Mouse (Mus musculus) megakaryocyte-erythroid progenitor cell, adult 5-6 weeks (primary cell): ENCODE measurements around the gene Id3. TPM values are rescaled to one million over a fixed set of nuclear protein-coding genes. Genes with fewer than 3 reads are reported as not detected.

Source experiments
- ATAC-seq: replicated peaks from 2 replicates; pipeline ENCODE4 v1.8.0; 2016; ENCODE audit warnings: mild to moderate bottlenecking, inconsistent platforms; ENCODE audit not compliant: severe bottlenecking, poor library complexity, low FRiP score, low TSS enrichment
- total RNA-seq, 2 experiments: library from RNA; stranded (forward) in 1 of 2; stranded (reverse) in 1 of 2; fragments of 200-1000, 215-1000 nt in 1 of 2; fragments of >200 nt in 1 of 2; fragmentation: Nextera tagmentation in 1 of 2; gene quantifications; 2 replicates each; pipeline ENCODE4 v1.2.3; 2014 to 2017

Gene Id3
- total RNA-seq, 2 experiments from 2014 or later, result 1.5 to 3.1 TPM

DNA sequence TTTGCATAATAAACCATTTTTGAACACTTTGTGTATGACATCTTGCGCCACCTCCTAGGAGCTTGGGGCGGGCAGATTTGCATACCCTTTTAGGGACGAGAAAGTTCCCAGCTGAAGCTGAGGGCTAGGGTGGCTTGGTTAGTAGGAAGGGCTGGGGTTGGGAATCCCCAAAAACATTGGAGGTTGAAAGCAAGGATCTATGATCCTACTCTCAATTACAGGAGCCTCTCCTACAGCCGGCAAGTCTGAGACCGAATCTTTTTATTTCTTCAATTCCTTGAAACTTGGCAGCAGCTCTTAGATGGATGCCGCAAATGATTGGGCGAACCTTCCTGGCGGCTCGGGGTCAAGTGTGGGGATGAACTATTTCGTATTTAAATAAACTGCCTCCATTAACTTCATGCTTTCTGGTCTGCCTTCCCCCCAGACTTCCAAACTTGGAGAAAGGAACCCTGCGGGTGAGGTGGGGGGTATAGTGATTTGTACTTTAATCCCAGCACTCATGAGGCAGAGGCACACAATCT lies 2.1 kb downstream of the Id3 start:
- no peak for ATAC-seq

DNA sequence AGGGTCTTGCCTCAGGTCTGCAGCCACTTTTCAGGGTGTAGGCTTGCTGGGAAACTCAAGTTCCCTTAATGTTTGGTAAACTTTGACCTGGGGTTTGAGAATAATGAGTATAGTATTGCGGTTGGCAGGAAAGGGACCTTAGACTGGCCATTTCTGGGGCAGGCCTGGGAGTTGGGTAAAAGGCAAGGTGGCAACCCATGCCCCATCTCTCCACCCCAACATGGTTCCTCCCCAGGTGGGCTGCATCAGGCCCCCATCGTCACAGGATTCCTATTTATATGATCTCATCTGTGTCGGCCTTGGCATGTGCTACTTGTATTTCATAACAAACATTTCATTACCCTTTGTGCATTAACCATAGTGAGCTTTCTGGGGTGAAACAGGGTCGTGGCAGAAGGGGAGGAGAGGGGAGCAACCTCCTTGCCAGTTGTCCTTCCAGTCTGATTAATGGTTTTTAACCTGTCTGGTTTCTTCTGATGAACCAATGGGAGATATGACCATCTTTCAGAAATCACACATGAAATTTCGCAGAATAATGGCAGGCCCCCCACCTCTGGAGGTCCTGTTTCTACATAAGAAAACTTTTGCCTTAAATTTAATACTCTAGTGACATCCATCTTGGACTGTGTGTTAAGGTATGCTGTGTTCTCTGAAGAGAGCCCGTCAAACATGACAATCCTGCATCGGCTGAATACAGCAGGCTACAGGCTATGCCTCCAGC lies 2.9 kb downstream of the Id3 start:
- ATAC-seq, result no peak

DNA sequence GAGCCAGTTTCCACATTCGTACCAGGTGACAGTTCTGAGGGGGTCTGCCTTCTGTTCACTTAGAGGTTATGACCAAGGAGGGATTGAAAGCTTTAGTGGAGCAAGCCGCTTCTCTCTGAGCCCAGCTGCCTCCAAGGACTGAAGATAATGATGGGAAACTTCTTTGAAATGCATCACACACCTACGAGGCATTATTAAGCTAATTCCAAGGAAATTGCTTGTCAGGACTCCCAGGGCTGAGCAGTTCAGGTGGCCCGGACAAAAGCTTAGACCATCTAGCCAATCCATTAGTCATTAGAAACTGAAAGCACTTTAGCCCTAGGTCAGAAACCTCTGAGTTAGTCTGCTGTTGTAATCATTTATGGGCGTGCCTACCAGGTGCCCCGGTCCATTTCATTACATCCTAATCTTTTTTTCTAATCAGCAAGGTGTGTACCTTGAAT lies 3.4 kb downstream of the Id3 start:
- no peak for ATAC-seq

DNA sequence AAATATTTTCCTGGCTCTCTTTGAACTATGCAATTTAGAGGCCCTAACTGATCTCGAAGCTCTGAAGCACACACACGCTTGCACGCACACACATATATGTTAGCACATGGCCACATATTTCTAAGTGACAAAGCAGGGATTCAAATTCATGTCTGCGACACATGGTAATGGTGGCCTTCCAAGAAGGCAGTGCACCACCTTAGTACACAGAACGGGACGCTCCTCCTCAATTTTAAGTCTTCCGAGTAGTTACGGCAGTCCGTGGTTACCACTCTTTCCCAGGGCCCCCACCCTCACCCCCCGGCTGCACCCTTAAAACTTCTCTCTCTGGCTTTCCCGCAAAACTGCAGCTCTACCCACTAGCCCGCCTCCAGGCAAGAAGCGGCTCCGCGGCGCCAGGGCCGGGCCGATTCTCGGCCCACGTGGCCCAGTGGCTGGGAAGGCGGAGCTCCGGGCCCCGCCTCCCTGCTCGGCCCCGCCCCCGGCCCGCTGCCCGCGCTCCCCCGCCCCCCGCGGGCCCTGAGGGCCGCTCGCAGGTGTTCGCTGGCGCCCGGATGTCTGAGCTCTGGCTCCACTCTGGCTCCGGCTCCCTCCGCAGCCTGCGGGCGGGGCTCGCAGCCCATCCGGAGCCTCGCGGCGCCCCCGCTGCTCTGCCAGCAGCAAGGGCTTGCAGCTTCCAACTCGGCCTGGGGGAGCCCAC lies 4.3 kb downstream of the Id3 start:
- ATAC-seq, result peak; percentile 38

DNA sequence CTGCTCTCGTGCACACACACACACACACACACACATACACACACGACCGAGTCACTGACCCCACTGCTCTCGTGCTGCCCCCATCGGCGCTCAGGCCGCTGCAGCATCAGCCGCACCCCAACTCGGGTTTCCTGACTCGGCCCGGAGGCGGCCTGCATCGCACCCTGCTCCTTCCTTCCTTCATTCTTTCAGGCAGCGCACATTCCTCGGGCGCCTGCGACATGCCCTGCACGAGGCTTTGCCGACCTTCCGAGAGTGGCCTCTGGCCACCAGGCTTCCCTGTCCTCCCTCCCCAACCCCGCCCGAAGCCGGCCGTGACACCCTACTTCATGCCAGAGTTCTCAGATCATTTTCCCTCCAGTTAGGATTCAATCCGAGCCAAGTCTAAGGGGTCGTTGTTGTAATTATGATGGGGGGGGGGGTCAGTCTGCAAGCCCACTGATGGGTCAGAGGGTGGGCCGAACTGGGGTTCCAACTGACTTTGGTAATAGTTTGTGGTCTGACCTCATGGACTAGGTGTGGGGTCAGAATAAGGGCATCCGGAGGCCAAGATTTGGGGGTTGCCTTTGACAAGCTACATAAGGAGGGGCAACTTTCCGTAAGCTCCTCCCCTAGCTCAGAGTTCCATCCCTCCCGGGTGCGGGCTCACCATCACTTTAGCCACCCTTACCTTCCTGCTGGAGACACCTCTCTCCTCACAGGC lies 5.2 kb downstream of the Id3 start:
- no peak for ATAC-seq

DNA sequence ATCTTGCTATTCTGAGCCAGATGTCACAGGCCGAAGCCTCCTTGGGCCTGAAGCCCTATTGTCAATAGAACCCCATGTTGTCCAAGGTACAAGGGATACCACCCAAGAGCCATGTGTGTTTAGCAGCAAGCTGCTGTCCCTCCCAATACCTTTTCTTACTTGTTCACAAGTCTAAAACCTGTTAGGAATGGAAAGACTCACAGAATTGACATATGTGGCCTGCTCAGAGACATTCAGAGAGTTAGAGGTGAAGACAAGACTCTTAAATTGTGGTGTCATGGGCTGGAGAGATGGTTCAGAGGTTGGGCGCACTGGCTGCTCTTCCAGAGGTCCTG lies 5.7 kb downstream of the Id3 start:
- no peak for ATAC-seq

DNA sequence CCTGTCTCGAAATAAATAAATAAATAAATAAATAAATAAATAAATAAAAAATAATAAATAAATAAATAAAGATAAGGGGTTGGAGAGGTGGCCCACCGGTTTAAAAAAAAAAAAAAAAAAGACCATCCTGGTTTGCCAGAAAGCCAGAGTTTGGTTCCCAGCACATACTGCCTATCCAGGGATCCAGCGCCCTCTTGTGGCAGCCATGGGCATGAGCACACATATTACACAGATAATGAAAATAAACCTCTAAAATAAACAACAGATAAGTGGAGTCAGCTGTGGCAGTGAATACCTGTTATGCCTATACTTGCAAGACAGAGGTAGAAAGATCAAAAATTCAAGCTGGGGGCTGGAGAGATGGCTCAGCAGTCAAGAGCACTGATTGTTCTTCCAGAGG lies 6.4 kb downstream of the Id3 start:
- no peak for ATAC-seq

DNA sequence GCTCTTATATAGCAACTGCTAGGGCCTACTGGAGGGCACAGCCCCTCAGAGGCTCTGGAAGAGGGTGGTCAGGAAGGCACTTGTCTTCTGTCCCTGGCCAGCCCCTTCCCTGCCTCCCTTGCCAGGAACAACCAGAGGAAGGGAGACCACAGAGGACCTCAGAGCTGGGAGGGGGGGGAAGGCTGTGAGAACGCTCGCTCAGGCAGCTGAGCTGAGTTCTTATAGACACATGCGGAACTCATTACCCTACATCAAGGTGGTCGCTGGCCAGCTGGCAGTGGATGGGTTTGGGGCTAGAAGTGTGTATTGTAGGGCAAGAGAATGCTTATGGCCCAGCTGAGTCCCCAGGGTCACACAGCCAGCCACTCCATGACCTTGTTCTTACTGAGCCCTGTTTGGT lies 7.3 kb downstream of the Id3 start:
- no peak for ATAC-seq

DNA sequence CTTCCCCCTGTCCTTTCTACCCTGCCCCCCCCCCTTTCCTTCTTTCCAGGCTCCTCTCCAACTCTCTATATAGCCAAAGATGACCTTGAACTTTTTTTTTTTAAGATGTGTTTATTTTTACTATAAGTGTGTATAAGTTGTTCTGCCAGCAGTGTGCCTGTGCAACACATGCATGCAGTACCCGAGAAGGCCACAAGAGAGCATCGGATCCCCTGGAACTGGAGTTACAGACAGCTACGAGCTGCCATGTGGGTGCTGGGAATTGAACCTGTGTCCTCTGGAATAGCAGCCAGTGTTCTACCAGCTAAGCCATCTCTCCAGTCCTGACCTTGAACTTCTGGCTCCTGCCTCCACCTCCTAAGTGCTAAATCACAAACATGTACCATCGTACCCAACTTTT lies 9.5 kb downstream of the Id3 start:
- no peak for ATAC-seq

DNA sequence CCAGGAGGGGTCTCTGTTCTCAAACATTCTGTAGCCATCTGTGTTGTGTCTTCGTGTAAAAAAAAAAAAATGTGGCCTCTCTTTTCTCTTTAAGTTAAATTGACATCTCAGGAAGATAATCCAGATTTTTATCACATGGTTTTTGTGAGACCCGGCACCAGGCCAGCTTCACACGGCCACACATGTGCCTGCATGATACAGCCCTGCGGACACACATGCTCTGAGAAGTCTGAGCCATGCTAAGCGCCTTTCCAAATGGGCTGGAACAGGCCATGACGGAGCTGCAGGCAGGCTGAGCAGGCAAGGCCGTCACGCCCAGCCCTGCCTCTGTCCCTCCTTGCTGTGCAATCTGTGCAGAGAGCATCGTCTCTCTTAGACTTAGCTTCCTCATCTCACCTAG lies 11.2 kb downstream of the Id3 start:
- ATAC-seq, result no peak

DNA sequence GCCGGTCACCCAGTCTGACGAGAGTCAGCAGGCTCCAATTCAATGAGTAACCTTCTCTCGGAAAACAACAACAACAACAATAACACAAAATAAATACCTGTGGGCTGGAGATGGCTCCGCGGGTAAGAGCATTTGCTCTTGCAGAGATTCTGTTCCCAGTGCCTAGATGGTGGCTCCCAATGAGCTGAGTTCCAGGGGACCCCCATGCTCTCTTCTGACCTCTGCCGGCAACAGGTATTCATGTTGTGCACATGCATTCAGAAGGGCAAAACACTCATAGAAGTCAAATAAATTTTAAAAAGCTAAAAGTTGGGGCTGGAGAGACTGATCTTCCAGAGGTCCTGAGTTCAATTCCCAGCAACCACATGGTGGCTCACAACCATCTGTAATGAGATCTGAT lies 15.2 kb downstream of the Id3 start:
- ATAC-seq, result no peak

DNA sequence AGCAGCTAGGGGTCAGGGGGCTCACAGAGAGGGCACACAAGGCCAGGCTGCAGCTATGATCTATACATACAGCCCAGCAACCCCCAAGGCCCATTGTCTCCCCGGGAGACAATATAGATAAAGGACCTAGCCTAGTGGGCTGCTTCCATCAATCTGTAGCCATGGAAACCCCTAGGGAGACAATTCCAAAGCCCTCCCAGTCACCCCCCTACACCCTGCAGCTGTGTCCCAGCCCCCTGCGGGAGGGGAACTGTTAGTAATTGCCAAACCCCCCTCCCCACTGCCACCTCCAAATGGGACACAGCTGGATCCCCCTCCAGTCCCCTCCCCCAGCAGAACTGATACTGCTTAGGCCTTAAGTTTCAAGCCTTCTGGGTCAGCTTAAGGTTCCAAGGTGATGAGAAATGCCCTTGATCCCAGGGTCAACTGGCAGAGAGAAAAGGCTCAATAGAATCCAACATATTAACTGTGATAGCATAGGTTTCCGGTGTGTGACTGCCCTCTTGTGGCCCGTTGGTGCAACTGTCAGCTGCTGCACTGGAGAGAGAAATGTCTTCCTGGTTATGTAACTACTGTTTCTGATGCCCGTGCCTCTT lies 16.6 kb downstream of the Id3 start:
- ATAC-seq, result peak; percentile 85

DNA sequence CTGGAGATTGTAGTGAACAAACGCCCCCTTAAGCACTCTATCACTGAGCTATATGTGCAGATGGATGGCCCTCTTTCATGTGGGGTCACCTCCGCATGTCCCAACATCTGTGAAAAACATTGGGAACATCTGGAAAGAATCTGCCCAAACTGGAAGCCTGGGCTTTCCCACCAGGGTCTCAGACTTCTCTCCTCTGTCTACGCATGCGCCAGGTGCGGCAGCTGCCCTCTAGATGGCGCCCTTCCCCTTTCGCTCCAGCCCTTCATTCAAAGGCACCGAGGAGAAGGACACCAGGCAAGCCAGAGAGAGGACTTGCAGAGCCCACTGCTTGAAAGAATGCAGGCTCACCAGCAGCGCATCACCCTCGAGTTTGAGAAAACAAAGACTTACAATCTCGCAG lies 20.2 kb downstream of the Id3 start:
- peak; percentile 76 for ATAC-seq

DNA sequence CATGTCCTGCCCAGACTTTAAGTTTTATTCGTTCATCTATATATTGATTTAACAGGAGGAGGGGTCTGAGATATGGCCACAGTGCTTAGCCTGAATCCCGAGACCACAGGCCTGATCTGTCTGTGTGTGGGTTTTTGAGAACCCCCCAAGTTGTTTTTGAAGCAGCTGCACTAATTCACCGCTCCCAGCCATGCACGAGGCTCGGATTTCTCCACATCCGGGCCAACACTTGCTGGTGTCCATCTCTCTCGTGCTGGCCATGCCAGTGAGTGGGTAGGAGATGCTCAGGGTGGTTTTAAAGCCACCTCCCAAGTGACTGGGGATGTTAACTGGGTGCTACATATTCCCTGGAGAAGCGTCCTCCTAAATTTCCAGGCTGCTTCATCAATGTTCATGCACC lies 21.7 kb downstream of the Id3 start:
- no peak for ATAC-seq

DNA sequence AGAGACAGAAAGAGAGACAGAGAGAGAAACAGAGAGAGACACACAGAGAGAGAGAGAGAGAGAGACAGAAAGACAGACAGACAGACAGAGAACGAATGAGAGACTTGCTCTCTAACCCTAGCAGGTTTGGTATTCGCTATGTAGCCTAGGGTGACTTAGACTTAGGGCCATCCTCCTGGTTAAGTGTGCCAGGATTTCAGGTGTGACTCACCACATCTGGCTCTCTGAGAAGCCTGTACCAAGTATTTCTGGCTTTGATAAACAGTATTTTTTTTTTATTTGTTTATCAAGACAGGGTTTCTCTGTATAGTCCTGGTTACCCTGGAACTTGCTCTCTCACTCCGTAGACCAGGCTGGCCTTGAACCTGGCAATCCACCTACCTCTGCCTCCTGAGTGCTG lies 24.4 kb downstream of the Id3 start:
- ATAC-seq, result no peak

DNA sequence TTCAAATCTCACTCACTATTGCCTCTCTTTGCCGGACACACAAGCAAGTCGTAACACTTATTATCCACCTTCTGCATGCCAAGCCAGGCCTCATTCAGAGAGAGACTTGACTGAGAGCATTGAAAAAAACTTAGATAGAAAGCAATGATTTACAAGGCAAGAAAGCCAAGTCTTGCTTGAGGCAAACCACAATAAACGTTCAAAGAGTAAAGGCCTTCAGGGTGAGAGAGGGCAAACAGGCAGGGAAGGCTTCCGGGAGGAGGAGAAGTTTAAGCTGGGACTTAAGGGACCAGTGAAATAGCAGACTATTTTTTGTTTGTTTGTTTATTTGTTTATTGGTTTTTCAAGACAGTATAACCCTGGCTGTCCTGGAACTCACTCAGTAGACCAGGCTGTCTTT lies 27.1 kb downstream of the Id3 start:
- ATAC-seq, result no peak

DNA sequence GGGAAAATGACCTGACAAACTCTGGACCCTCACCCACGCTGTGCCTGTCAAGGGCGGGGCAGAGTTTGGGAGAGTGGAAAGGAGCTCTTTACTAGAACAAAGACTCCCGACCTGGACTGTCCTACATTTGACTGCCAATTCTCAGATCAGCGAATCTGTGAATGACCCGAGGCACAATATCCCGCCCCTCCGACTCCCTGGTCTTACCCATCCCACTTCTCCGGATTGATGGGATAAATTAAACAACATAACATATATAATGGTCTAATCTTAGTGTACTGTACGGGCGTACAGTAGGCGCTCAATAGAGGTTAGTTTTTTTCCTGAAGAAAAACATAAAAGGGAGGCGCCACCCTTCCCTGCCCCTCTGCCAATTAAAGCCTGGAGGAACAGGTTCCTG lies 28.2 kb downstream of the Id3 start:
- ATAC-seq, result no peak

DNA sequence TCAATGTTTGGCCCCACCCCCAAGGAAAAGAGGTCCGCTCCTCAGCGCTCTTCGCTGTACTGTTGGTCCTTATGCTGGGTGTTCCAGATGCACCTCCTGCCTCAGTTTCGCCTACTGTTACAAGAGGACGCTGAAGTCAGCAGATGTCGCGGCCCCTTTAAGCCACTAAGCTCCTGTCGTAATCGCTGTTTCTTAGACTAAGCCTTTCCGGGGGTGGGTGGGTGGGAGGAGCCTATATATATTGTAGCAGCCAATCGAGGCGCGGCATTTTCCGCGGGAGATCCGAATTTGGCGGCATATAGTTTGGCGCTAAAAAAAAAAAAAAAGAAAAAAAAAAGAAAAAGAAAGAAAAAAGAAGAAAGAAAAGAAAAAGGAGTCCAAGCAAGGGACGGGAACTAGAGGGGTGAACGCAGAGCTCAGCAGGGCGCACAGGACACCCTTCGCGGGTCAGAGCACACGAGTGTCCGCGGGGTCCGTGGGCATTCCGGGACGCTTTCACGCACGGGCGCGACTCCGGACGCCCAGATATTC lies 28.8 kb downstream of the Id3 start, which contains the start of gene E2f2:
Gene E2f2 (plus strand): TSS at position 384 of the 531 bp plus-strand sequence.
- peak; percentile 50 for ATAC-seq

DNA sequence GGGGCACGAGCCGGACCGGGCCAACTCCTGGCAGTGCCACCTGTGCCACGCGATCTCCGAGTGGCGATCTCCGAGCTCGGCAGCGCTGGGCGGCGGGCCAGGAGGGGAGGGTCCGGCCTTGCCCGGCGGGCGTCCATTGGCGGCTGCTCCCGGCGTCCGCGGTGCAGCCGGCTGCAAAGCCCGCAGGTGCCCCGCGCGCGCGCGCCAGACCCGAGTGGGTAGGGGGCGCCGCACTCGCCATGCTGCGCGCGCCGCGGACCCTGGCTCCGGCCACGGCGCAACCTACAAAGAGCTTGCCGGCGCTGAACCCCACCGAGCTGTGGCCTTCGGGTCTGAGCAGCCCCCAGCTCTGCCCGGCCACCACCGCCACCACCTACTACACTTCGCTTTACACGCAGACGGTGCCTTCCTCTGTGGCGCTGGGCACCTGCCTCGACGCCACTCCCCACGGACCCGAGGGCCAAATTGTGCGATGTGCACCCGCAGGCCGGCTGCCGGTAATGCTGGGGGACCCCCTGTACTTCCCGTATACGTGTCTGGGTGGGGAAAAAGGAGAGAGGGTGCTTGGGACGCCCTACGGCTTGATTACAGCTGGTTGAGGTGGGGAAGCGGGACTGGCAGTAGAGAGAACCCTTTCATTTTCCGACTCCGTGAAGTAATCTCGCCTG lies 29.4 kb downstream of the Id3 start:
- ATAC-seq, result 0 out of 2 replicates have a peak, but pooled peaks have one; percentile 32
